Mouse (Mus musculus): ENCODE data around the gene Anks4b. TPM values are rescaled to one million over a fixed set of nuclear protein-coding genes. Genes with fewer than 3 reads are reported as not detected.

The Anks4b gene
- total RNA-seq, 2 experiments from 2014 or later, result 0.31 to 0.32 TPM

DNA sequence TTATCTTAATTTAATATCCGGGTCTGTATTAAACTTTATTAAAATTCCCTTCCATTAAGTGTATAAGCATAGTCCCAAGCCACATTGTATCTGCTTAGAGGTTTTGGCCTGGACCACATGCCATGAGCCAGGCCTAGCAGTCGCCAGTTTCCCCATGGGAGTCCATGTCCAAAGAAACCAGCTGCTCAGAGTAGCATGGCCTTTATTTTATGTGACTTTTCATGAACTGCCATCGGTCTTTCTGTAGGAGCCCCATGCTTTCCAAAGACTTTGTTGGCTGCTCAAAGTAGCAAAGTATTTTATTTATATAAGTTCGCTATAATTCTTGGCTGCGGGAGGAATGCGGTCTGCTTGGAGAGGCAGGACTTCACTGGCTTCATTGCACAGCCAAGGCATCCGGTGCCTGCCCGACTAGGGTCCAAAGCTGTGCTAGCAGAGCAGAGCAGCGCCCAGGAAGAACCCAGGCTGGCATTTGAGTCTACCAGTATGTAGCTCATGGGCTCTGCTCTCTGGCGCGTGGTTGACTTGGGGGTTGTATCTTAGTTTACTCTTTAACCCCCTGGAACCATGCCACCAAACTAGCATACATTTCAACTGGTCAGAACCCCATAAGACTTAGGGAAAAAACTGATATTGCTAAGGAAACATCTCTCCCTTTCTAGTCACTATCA lies 9.9 kb upstream of the Anks4b start:
- Histone ChIP-seq H3K27ac (no peak overlapping the region), H3K4me3 (no peak overlapping the region)
- DNase-seq (ENCODE audit: low spot score in 2 of 2), result no peak
- no peak for TF ChIP-seq CTCF (conservative IDR thresholded peaks at IDR 0.05)

DNA sequence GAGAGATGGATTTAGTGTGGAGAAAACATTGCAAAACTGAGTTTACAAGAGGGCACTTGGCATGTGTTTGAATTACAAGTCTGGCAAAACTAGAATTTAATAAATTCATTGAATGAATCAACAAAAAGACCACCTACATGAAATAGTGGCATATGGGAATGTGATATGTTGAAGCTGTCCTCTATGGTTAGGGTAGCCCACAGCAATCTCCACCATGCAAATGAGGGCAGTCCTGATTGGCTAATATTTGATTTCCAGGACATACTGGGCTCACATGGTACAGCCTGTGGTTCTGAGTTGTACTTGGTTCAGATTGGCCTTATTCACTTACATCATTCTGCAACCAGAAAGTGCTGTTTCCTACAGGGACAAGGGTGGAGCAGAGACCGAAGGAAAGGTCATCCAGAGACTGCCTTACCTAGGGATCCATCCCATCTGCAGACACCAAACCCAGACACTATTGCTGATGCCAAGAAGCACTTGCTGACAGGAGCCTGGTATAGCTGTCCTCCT lies 1.4 kb upstream of the Anks4b start:
- no peak overlapping the region for H3K27ac ChIP-seq
- no peak for DNase-seq (ENCODE audit: low spot score in 2 of 2)
- TF ChIP-seq CTCF (conservative IDR thresholded peaks at IDR 0.05), result no peak
- no peak overlapping the region for H3K4me3 ChIP-seq

DNA sequence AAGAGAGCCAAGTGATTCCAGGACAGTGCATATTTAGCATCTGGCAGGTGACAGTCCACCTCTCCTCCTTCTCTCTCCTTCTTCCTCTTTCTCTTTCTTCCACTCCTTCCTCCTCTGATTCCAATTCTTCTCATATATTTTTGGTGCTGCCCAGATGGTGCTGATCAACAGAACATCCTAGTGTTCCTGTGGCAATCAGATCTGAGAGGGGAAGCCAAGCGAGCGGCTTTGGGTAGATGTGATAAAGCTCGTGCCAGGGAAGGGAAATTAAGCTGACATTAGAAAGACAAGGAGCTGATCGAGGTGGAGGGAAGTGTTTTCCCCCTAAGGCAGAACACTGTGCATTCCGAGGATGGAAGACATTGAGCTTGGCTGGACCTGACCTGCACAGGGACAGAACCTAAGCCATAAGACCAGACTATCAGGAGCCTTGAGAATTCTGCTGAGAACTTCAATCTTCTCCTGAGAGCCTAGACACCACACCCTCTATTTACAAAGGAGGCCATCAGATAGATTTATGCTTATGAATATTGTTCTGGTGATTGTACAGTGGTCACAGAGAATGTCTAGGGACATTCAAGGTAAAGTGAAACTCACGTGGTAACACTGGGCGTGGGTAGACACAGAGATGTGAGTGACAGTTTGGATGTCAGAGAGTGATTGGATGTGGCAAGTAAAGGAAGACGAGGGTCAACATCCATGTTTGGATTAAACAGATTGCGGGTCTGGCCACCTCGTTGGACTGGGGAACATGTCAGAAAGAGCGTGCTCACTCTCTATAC lies 1.3 kb downstream of the Anks4b start:
- Histone ChIP-seq H3K27ac (peak overlapping the region; percentile 69), H3K4me3 (no peak overlapping the region)
- no peak for TF ChIP-seq CTCF (conservative IDR thresholded peaks at IDR 0.05)
- DNase-seq (ENCODE audit: low spot score in 2 of 2), result no peak

DNA sequence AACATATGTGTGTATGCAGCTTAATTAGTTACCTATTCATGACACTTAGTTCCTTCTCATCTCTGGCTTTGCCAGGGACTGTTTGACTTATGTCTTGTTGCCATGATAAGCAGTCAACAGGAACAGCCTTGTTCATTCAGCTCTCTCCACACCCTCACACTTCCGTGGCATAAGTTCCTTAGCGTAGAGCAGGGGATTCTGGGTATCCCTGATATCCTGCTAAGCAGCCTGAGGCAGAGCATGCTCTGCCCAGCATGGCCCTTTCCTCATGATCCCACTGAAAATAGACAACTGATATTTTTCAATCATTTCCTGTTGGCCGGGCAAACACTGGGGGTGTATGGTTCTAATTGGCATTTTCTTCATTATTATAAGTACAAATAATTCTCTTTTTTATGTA lies 4.0 kb downstream of the Anks4b start:
- no peak overlapping the region for H3K4me3 ChIP-seq
- H3K27ac ChIP-seq, result peak overlapping the region; percentile 50
- DNase-seq (ENCODE audit: low spot score in 2 of 2), result no peak
- TF ChIP-seq CTCF (conservative IDR thresholded peaks at IDR 0.05), result no peak

DNA sequence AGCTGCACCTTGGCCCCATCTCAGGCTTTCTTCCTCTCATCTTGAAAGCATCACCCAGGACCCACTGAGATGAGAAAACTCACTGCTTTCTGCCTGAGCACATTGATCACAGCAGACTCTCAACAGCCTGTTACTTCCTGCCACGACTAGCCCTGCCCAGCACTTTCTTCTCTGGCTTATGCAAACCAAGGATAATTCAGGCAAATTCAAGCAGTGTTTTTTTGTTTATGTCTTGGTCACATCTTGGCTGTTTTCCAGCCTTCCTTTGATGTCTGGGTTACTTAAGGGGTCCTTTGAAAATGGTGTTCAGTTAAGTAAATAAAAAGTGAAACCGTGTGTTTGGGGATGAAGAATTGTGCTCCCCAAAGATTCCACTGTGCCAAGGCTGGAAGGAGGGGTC lies 5.3 kb downstream of the Anks4b start:
- no peak for DNase-seq (ENCODE audit: low spot score in 2 of 2)
- Histone ChIP-seq H3K27ac (no peak overlapping the region), H3K4me3 (no peak overlapping the region)
- no peak for TF ChIP-seq CTCF (conservative IDR thresholded peaks at IDR 0.05)

DNA sequence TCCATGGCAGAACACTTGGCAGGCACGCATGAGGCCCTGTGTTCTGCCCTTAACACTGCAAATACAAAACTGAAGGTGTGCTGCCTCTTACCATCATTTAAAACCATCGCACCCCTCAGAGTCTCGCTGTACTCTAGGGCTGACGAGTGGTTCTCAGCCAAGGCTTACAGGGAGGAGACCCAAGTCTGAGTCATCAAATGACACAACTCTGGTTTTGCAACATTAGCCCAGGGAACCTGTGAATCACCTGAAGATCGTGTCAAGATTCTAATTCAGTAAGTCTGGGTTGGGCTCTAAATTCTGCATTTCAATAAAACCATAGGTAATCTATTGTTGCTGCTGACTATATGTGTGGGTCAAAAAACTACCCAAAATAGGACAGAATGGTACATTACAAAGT lies 6.9 kb downstream of the Anks4b start:
- TF ChIP-seq CTCF (conservative IDR thresholded peaks at IDR 0.05), result no peak
- Histone ChIP-seq H3K4me3 (no peak overlapping the region), H3K27ac (0 out of 2 replicates have a peak overlapping the region, but pooled peaks have one; percentile 14)
- no peak for DNase-seq (ENCODE audit: low spot score in 2 of 2)

DNA sequence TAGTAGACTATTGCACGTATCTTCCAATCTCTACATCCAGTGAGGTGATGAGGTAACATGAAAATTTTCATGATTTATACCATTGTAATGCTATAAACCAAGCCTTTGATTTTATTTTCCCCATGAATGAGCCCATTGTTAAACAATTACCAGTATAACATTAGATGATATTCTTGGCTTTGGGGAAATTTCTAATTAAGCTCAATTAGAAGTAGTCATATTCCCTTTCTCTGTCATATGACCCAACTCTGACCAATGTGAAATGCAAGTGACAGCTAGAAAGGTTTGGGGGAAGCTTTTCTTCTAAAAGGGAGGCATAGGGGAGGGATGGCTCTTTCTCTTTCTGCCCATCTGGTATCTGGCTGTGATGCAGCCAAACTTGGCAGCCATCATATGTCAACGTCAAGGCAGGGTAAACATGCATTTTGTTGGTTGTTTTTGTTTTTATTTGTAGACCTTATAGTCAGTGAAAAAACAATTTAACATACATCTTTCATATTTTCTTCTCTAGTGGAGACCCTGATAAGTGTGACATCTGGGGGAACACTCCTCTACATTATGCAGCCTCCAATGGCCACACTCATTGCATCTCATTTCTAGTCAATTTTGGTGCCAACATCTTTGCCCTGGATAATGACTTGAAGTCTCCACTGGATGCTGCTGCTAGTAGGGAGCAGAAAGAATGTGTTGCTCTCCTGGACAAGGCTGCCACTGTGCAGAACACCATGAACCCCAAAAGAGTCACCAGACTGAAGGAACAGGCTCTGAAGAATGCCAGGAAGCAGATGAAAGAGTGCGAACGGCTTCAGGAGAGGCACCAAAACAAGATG lies 8.0 kb downstream of the Anks4b start:
- Histone ChIP-seq H3K4me3 (no peak overlapping the region), H3K27ac (peak overlapping the region; percentile 67)
- TF ChIP-seq CTCF (conservative IDR thresholded peaks at IDR 0.05), result no peak
- no peak for DNase-seq (ENCODE audit: low spot score in 2 of 2)

DNA sequence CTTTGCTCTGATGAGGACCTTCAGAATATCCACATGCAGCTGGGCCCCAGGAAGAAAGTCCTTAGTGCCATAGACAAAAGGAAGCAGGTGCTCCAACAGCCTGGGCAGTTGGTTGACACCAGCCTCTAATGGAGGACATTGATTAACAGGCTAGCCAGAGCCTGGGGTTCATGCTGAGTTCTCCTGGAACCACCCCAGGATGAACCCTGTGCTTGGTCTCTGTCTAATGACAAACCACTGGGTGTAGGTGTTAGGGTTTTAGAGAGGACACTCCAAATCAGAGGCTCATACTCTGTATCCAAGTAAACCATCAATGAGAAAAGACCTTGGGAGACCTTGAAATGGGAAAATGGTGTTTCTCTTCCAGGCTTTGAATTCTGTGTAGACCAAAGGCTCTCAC lies 9.2 kb downstream of the Anks4b start:
- Histone ChIP-seq H3K27ac (no peak overlapping the region), H3K4me3 (no peak overlapping the region)
- TF ChIP-seq CTCF (conservative IDR thresholded peaks at IDR 0.05), result no peak
- no peak for DNase-seq (ENCODE audit: low spot score in 2 of 2)

DNA sequence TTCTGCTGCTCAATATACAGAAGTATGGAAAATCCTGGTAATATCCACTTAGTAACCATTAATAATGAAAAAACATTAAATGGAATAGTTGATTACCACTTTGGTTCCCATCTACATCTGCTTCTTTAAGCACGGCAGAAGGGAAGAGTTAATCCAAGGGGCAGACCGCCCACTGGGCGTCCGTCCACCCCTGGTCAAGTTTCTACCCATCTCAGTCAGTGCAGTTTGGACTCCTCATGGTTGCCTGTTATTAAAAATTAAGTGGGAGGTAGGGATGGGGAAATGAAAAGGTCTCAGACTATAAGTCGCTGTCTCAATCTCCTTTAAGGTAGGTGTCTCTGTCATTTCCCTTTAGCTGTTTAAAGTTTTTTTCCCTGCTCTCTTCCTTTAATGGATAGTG lies 15.3 kb downstream of the Anks4b start:
- TF ChIP-seq CTCF (conservative IDR thresholded peaks at IDR 0.05), result no peak
- H3K4me3 ChIP-seq, result no peak overlapping the region
- no peak for DNase-seq (ENCODE audit: low spot score in 2 of 2)
- no peak overlapping the region for H3K27ac ChIP-seq

DNA sequence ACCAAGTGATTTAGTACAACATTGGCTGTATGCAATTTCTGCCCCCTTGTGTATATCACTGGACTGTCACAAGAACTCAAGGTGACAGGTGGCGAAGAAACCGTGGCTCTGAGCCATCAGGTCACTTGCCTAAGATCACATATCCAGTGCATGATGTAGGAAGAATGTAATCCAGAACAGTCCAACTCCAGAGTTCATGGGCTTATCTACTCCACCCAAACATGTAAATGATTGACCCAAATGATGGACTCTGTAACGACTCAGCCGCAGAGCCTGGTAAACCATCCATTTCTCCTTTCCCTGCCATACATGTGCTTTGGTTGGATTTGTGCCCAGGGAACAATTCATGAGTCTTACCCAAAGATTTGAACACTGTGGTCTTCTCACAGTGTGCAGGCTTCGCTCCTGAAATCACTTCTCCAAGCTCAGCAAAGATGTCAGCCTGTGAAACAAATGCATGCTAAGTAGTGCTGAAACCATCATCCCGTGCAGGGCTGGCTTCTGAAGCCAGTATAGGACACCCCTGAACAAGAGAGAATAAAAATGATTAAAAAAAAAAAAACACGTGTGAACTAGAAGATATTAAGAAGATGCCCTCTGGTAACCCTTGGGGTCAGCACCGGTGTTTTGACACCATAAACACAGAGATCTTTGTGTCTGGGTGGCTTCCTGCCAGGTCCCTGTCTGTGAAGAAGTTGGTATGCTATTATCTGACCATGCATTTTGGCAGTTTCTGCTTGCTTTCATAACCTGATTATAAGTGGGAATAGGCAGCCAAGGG lies 15.9 kb downstream of the Anks4b start:
- Histone ChIP-seq H3K4me3 (no peak overlapping the region), H3K27ac (peak overlapping the region; percentile 3; the same call in 1 of the 2 replicates)
- TF ChIP-seq CTCF (conservative IDR thresholded peaks at IDR 0.05), result no peak
- DNase-seq (ENCODE audit: low spot score in 2 of 2), result no peak

DNA sequence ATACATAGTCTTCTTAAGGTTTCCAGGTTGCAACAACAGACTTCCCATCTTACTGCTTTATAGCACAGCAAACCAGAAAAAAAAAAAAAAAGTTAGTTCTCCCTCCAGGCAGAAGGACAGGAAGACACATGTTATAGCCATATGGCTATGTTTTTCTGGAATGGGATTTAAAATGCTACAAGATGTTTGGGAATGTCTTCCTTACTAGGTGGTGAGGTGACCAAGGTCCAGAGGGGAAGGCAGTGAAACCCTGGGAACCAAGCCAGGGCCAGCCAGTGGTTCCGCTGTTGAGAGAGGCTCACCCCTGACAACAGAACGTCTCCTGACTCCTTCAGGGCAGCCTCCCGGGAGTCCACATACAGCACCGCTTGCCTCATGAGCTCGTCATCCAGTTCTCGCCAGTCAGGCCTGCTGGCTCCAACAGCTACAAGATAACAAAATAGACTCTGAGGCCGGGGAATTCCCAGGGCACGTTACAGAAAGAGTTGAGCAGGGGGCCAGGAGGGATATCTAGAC lies 16.6 kb downstream of the Anks4b start:
- no peak for TF ChIP-seq CTCF (conservative IDR thresholded peaks at IDR 0.05)
- peak overlapping the region; percentile 3; the same call in 1 of the 2 replicates for H3K27ac ChIP-seq

DNA sequence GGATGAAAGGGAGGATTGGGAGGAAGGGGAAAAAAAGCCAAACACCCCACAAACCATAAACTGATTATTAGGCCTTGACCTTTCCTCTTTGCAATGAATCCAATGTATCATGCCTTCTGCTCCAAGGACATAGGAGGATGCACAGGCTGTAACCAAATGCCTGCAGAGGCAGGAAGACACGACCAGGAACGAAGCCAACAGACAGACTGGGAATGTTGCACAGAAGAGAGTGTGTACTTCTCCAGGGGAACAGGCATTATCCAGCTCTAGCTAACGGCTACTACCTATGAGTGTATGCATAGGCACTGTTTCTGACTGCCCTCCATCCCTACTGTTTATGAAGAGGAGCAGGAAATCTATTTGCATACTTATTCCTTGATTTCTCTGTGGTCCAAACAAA lies 18.5 kb downstream of the Anks4b start:
- H3K4me3 ChIP-seq, result no peak overlapping the region
- peak in 1 of 2 experiments; percentile 38 for DNase-seq (ENCODE audit: low spot score in 2 of 2)
- peak overlapping the region; percentile 32; the same call in 1 of the 2 replicates for H3K27ac ChIP-seq
- no peak for TF ChIP-seq CTCF (conservative IDR thresholded peaks at IDR 0.05)

More for the DNA sequence above, 16.6 kb downstream of the Anks4b start:
- H3K4me3 ChIP-seq, result no peak overlapping the region
- DNase-seq (ENCODE audit: low spot score in 2 of 2), result no peak

All from layer of hippocampus, adult 2 months (tissue).